Mouse (Mus musculus): ENCODE results near the gene 1700030J22Rik.

GRCm38 (mm10) chr8:116978052-116978451 lies 707 bp downstream of the 1700030J22Rik start:
- TF ChIP-seq POLR2A (IDR thresholded peaks at IDR 0.05; ENCODE audit: borderline replicate concordance, insufficient read depth, low read length): no peak
- TF ChIP-seq CTCF (IDR thresholded peaks at IDR 0.05; ENCODE audit: borderline replicate concordance, insufficient read depth, low read depth, low read length): no peak

All from cerebellum, adult 2 months (tissue).